Mouse (Mus musculus): ENCODE results near the gene Cnksr1. TPM values are rescaled to one million over a fixed set of nuclear protein-coding genes. Genes with fewer than 3 reads are reported as not detected.
A peak's percentile ranks its signal among the peaks of the same experiment; 100 is the strongest.
"Not testable (repeated sequence)": the region's sequence is repeated elsewhere in the genome, so short reads cannot be mapped to it uniquely, and the experiment has no call there.

Gene Cnksr1
- polyA plus RNA-seq, 1 experiment from 2014 or later = not detected

GRCm38 (mm10) chr4:134269622-134270021, 31.4 kb upstream of the Cnksr1 start:
- not testable (repeated sequence) for H3K9ac ChIP-seq (replicated peaks; ENCODE audit: low read length); H3K4me1 ChIP-seq (ENCODE audit: control insufficient read depth, insufficient read depth, low read length); H3K36me3 ChIP-seq (ENCODE audit: control insufficient read depth, insufficient read depth, low read length); H3K27me3 ChIP-seq (ENCODE audit: control insufficient read depth, insufficient read depth, low read length); H3K4me2 ChIP-seq (ENCODE audit: low read length); H3K9me3 ChIP-seq (ENCODE audit: control insufficient read depth, low read length); ATAC-seq (ENCODE audit: low FRiP score, low TSS enrichment); H3K4me3 ChIP-seq (replicated peaks; ENCODE audit: low read depth, low read length); H3K27ac ChIP-seq (replicated peaks; ENCODE audit: low read depth, low read length); DNase-seq

DNA sequence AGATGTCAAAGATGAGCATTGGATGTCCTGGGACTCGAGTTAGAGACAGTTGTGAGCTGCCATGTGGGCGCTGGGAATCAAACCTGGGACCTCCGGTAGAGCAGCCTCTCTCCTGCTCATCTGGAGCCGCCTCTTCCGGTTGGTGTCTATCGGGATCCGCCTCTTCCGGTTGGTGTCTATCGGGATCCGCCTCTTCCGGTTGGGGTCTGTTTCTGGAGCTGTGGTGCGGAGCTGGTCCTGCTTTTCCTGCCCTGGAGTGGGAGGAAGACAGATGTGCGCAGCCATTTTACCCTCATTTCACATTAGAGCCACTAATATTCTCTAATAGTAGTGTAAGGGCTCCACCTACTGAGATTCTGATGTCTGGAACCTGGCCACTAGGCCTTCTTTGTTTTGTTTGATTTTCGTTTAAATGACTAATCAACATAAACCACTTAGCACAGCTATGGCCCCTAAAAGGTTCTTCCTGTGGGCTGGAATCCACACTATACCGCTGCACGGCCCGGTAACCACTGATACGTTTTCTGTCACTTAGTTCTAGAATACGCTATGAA, 30.0 kb upstream of the Cnksr1 start:
- H3K4me2 ChIP-seq (ENCODE audit: low read length) = no peak overlapping the region
- H3K4me3 ChIP-seq (replicated peaks; ENCODE audit: low read depth, low read length) = no peak overlapping the region
- no peaks in the 10 kb centered on the region for H3K27me3 ChIP-seq (ENCODE audit: control insufficient read depth, insufficient read depth, low read length)
- 88% methylated on average over 19 of the region's 19 CpGs for WGBS
- no peak overlapping the region for H3K27ac ChIP-seq (replicated peaks; ENCODE audit: low read depth, low read length)
- H3K9ac ChIP-seq (replicated peaks; ENCODE audit: low read length) = no peak overlapping the region
- H3K9me3 ChIP-seq (ENCODE audit: control insufficient read depth, low read length) = no peaks in the 10 kb centered on the region
- H3K4me1 ChIP-seq (ENCODE audit: control insufficient read depth, insufficient read depth, low read length) = no peaks in the 10 kb centered on the region
- ATAC-seq (ENCODE audit: low FRiP score, low TSS enrichment) (no peak), DNase-seq (no peak)
- no peaks in the 10 kb centered on the region for H3K36me3 ChIP-seq (ENCODE audit: control insufficient read depth, insufficient read depth, low read length)

DNA sequence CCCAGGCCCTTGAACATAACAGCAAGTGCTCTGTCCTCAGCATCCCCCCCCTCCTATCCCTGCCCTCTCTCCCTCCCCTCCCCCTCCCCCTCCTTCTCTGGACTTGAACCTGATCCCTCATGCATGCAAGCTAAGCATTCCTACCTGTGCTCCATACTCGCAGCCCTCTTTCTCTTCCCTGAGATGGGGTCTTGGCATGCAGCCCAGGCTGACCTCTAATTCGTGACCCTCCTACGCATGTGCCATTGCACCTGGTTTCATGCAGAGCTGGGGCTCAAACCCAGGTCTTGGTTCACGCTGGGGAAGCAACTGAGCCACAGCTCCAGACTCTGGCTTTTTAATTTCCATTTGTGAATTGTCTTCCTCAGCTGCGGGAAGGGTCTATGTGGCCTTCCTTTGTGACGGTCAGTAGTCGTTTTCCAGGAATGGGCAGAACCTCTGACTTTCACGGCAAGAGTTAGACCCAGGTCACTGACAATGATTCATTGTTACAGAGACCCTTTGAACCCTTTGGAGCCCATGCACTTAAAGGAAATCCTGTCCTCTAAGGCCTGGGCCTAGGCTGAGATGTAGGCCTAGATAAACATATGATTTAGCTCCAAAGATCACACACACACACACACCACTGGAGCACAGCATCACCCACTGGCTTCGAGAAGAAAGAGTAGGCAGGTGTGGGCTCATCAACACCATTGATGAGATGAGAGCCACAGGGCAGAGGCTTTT, 27.8 kb upstream of the Cnksr1 start:
- Histone ChIP-seq H3K27ac (replicated peaks; ENCODE audit: low read depth, low read length) (no peak overlapping the region), H3K9me3 (ENCODE audit: control insufficient read depth, low read length) (no peaks in the 10 kb centered on the region), H3K4me3 (replicated peaks; ENCODE audit: low read depth, low read length) (no peak overlapping the region), H3K9ac (replicated peaks; ENCODE audit: low read length) (no peak overlapping the region), H3K4me1 (ENCODE audit: control insufficient read depth, insufficient read depth, low read length) (no peaks in the 10 kb centered on the region), H3K36me3 (ENCODE audit: control insufficient read depth, insufficient read depth, low read length) (no peaks in the 10 kb centered on the region), H3K4me2 (ENCODE audit: low read length) (no peak overlapping the region), H3K27me3 (ENCODE audit: control insufficient read depth, insufficient read depth, low read length) (no peaks in the 10 kb centered on the region)
- DNase-seq (no peak), ATAC-seq (ENCODE audit: low FRiP score, low TSS enrichment) (no peak)
- WGBS = 75% methylated on average over 9 of the region's 9 CpGs

GRCm38 (mm10) chr4:134263191-134263590, 25.0 kb upstream of the Cnksr1 start:
- Histone ChIP-seq H3K4me3 (replicated peaks; ENCODE audit: low read depth, low read length) (no peak overlapping the region), H3K4me2 (ENCODE audit: low read length) (no peak overlapping the region), H3K36me3 (ENCODE audit: control insufficient read depth, insufficient read depth, low read length) (no peaks in the 10 kb centered on the region), H3K9me3 (ENCODE audit: control insufficient read depth, low read length) (no peaks in the 10 kb centered on the region), H3K27ac (replicated peaks; ENCODE audit: low read depth, low read length) (no peak overlapping the region), H3K27me3 (ENCODE audit: control insufficient read depth, insufficient read depth, low read length) (no peaks in the 10 kb centered on the region), H3K9ac (replicated peaks; ENCODE audit: low read length) (no peak overlapping the region), H3K4me1 (ENCODE audit: control insufficient read depth, insufficient read depth, low read length) (no peaks in the 10 kb centered on the region)
- no peak for ATAC-seq (ENCODE audit: low FRiP score, low TSS enrichment)
- WGBS = 42% methylated on average over 6 of the region's 6 CpGs
- DNase-seq = peak; percentile 46

GRCm38 (mm10) chr4:134258354-134258753, 20.2 kb upstream of the Cnksr1 start:
- Histone ChIP-seq H3K4me2 (ENCODE audit: low read length) (no peak overlapping the region), H3K36me3 (ENCODE audit: control insufficient read depth, insufficient read depth, low read length) (no peaks in the 10 kb centered on the region), H3K27me3 (ENCODE audit: control insufficient read depth, insufficient read depth, low read length) (peaks cover 15% of the 10 kb centered on the region), H3K27ac (replicated peaks; ENCODE audit: low read depth, low read length) (no peak overlapping the region), H3K9ac (replicated peaks; ENCODE audit: low read length) (no peak overlapping the region), H3K4me1 (ENCODE audit: control insufficient read depth, insufficient read depth, low read length) (peaks cover 18% of the 10 kb centered on the region; the same call in 1 of the 2 replicates), H3K9me3 (ENCODE audit: control insufficient read depth, low read length) (no peaks in the 10 kb centered on the region), H3K4me3 (replicated peaks; ENCODE audit: low read depth, low read length) (no peak overlapping the region)
- WGBS = 59% methylated on average over 11 of the region's 11 CpGs
- DNase-seq (no peak), ATAC-seq (ENCODE audit: low FRiP score, low TSS enrichment) (no peak)

- H3K4me2 ChIP-seq (ENCODE audit: low read length) = no peak overlapping the region
- H3K36me3 ChIP-seq (ENCODE audit: control insufficient read depth, insufficient read depth, low read length) = no peaks in the 10 kb centered on the region
- peaks cover 18% of the 10 kb centered on the region; the same call in 1 of the 2 replicates for H3K4me1 ChIP-seq (ENCODE audit: control insufficient read depth, insufficient read depth, low read length)
- no peak for ATAC-seq (ENCODE audit: low FRiP score, low TSS enrichment)
- H3K27ac ChIP-seq (replicated peaks; ENCODE audit: low read depth, low read length) = no peak overlapping the region
- 7% methylated on average over 11 of the region's 11 CpGs for WGBS
- DNase-seq = no peak
- no peaks in the 10 kb centered on the region for H3K9me3 ChIP-seq (ENCODE audit: control insufficient read depth, low read length)
- H3K9ac ChIP-seq (replicated peaks; ENCODE audit: low read length) = no peak overlapping the region
- peaks cover 25% of the 10 kb centered on the region for H3K27me3 ChIP-seq (ENCODE audit: control insufficient read depth, insufficient read depth, low read length)
- no peak overlapping the region for H3K4me3 ChIP-seq (replicated peaks; ENCODE audit: low read depth, low read length)
These were observed 19.2 kb upstream of the Cnksr1 start for GRCm38 (mm10) chr4:134257198-134258009.

- Histone ChIP-seq H3K9me3 (ENCODE audit: control insufficient read depth, low read length) (no peaks in the 10 kb centered on the region), H3K36me3 (ENCODE audit: control insufficient read depth, insufficient read depth, low read length) (no peaks in the 10 kb centered on the region), H3K4me2 (ENCODE audit: low read length) (peak overlapping the region; percentile 9; the same call in 1 of the 2 replicates), H3K27me3 (ENCODE audit: control insufficient read depth, insufficient read depth, low read length) (peaks cover 33% of the 10 kb centered on the region), H3K4me3 (replicated peaks; ENCODE audit: low read depth, low read length) (no peak overlapping the region), H3K4me1 (ENCODE audit: control insufficient read depth, insufficient read depth, low read length) (peaks cover 23% of the 10 kb centered on the region), H3K9ac (replicated peaks; ENCODE audit: low read length) (no peak overlapping the region), H3K27ac (replicated peaks; ENCODE audit: low read depth, low read length) (no peak overlapping the region)
- DNase-seq = peak; percentile 14
- ATAC-seq (ENCODE audit: low FRiP score, low TSS enrichment) = no peak
- 6% methylated on average over 19 of the region's 19 CpGs for WGBS
These were observed 18.4 kb upstream of the Cnksr1 start for GRCm38 (mm10) chr4:134256407-134257197.

DNA sequence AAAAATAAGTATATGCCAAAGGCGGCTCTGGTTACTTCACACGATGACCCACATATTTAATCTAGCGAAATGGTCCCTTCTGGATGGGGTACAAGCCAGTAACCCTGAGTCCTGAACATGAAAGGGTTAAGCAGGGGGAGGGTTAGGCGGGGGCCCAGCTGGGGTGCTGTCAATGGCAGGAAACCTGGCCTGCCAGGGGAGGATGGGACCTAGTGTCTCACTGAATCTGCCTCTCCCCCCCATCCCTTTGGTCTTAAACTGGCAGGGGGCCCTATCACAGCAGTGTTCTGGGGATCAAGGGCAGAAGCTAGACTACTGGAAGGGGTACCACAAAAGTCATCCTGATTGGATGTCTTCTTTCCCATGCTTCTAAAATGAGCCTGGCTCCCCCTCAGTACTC, 17.7 kb upstream of the Cnksr1 start:
- Histone ChIP-seq H3K4me3 (replicated peaks; ENCODE audit: low read depth, low read length) (no peak overlapping the region), H3K27ac (replicated peaks; ENCODE audit: low read depth, low read length) (no peak overlapping the region), H3K27me3 (ENCODE audit: control insufficient read depth, insufficient read depth, low read length) (peaks cover 40% of the 10 kb centered on the region), H3K9ac (replicated peaks; ENCODE audit: low read length) (no peak overlapping the region), H3K9me3 (ENCODE audit: control insufficient read depth, low read length) (no peaks in the 10 kb centered on the region), H3K4me1 (ENCODE audit: control insufficient read depth, insufficient read depth, low read length) (peaks cover 28% of the 10 kb centered on the region), H3K4me2 (ENCODE audit: low read length) (no peak overlapping the region), H3K36me3 (ENCODE audit: control insufficient read depth, insufficient read depth, low read length) (no peaks in the 10 kb centered on the region)
- no peak for DNase-seq
- 20% methylated on average over 4 of the region's 4 CpGs for WGBS
- no peak for ATAC-seq (ENCODE audit: low FRiP score, low TSS enrichment)
